In genomic region chr6:57693116-57693515, GRCm38 (mm10) we compare ENCODE assay signal across 22 mouse cellular contexts.
"Had no signal": no experiment of that assay in that cellular context is flagged by ENCODE, and none has a peak within 500 bp of the region (broad histone marks: within the 10 kb centered on the region; RNA-seq: fewer than 3 reads in every experiment).

No protein-coding gene starts in this region.

- ATAC-seq: hindbrain, postnatal 0 days; intestine, embryonic 16.5 days had no signal

- H3K9me3 ChIP-seq: heart, embryonic 12.5 days; hindbrain, embryonic 13.5 days; hindbrain, embryonic 15.5 days; kidney, embryonic 15.5 days; limb, embryonic 10.5 days; limb, embryonic 12.5 days had no signal

- H3K27ac ChIP-seq: hindbrain, embryonic 13.5 days; hindbrain, embryonic 15.5 days; hindbrain, postnatal 0 days; kidney, embryonic 15.5 days; left cerebral cortex, adult 2 months; limb, embryonic 10.5 days; limb, embryonic 12.5 days; liver, embryonic 14.5 days had no signal

- H3K9ac ChIP-seq: heart, embryonic 12.5 days; hindbrain, embryonic 13.5 days; hindbrain, embryonic 15.5 days; kidney, embryonic 15.5 days; limb, embryonic 12.5 days; liver, embryonic 14.5 days had no signal

- DNase-seq: gastrocnemius, postnatal 14 days; gastrocnemius, postnatal 36 days; heart, postnatal 10 days; heart, postnatal 36 days; kidney, adult 11 months; kidney, adult 2 months; kidney, adult 9 months; kidney, postnatal 14 days; kidney, postnatal 36 days; layer of hippocampus, adult 9-11 months; layer of hippocampus, postnatal 36 days; liver had no signal

- H3K4me1 ChIP-seq: limb, embryonic 12.5 days had no signal

- H3K4me3 ChIP-seq: heart, embryonic 12.5 days; hindbrain, embryonic 15.5 days; kidney, embryonic 15.5 days; left cerebral cortex, adult 2 months; limb, embryonic 10.5 days had no signal

- H3K27me3 ChIP-seq: heart, embryonic 12.5 days; hindbrain, embryonic 15.5 days; kidney, embryonic 15.5 days; limb, embryonic 12.5 days had no signal
